Mouse (Mus musculus) hindbrain, embryonic 16.5 days (tissue): Measurements from ENCODE around the gene Pip4k2a. TPM values are rescaled to one million over a fixed set of nuclear protein-coding genes. Genes with fewer than 3 reads are reported as not detected.
A peak's percentile ranks its signal among the peaks of the same experiment; 100 is the strongest.

Experiments used
- ATAC-seq: fragments of 200-750 bp; cut with Nextera tagmentation; 2 replicates; pipeline ENCODE4 v1.8.0; 2017; ENCODE audit warnings: moderate TSS enrichment, moderate library complexity
- H3K27ac ChIP-seq: fragments of 300-500 bp; sonication (generic); 2 replicates; pipeline ENCODE4 v1.5.1; 2014; ENCODE audit warnings: low read depth, mild to moderate bottlenecking, control low read depth, low read length, moderate library complexity
- H3K27me3 ChIP-seq: fragments of 300-500 bp; sonication (generic); replicated peaks from 2 replicates; pipeline ENCODE4 v1.6.1; 2014; ENCODE audit warnings: low read length; ENCODE audit not compliant: control insufficient read depth, insufficient read depth
- H3K36me3 ChIP-seq: fragments of 300-500 bp; sonication (generic); 2 replicates; pipeline ENCODE4 v1.6.1; 2014; ENCODE audit warnings: mild to moderate bottlenecking, low read length, moderate library complexity, mixed read lengths; ENCODE audit not compliant: control insufficient read depth, insufficient read depth
- H3K4me1 ChIP-seq: fragments of 300-500 bp; sonication (generic); 2 replicates; pipeline ENCODE4 v1.6.1; 2014; ENCODE audit warnings: low read depth, low read length; ENCODE audit not compliant: control insufficient read depth, insufficient read depth
- H3K4me2 ChIP-seq: fragments of 300-500 bp; sonication (generic); 2 replicates; pipeline ENCODE4 v1.6.1; 2014; ENCODE audit warnings: mild to moderate bottlenecking, low read length, control low read depth, moderate library complexity
- H3K4me3 ChIP-seq: fragments of 300-500 bp; sonication (generic); 2 replicates; pipeline ENCODE4 v1.5.1; 2014; ENCODE audit warnings: mild to moderate bottlenecking, low read length, control low read depth, moderate library complexity
- H3K9ac ChIP-seq: fragments of 300-500 bp; sonication (generic); 2 replicates; pipeline ENCODE4 v1.6.1; 2014; ENCODE audit warnings: low read depth, mild to moderate bottlenecking, control low read depth, low read length, moderate library complexity
- H3K9me3 ChIP-seq: fragments of 300-500 bp; sonication (generic); 2 replicates; pipeline ENCODE4 v1.6.1; 2014; ENCODE audit warnings: mild to moderate bottlenecking, low read length, moderate library complexity; ENCODE audit not compliant: control insufficient read depth
- WGBS: fragments of 180-500 bp; shearing (Covaris S2); extraction: QIAGEN DNeasy Blood & Tissue Kit; methylation state at CpG from one replicate; pipeline ENCODE4 v1.1.7; 2014; 5-methylcytosine and 5-hydroxymethylcytosine counted together
- polyA plus RNA-seq: library from polyadenylated mRNA; unstranded; fragments of >200 nt; fragmentation: Nextera tagmentation; extraction: Ambion mirVana; gene quantifications from 2 replicates; pipeline ENCODE4 v1.2.1, GENCODE M21; 2015

Gene Pip4k2a
- polyA plus RNA-seq, 1 experiment from 2014 or later = 10.2 TPM

DNA sequence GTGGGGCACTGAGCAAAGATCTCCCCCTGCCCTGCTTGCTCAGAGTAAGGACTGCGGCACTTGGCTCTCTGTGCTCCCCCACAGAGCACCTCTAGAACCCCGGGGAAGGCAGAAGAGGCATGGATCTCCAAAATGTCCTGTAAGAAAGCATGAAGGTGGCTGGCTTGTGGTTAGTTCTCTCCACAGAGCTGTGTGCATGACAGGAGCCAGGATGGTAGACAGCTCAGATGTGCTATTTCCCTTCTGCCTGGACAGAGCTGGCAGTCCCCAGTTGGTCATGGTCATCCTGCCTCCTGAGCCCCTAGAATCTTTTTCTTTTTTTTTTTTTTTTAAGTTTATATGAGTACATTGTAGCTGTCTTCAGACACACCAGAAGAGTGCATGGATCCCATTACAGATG lies 27.5 kb downstream of the Pip4k2a start:
- H3K27ac ChIP-seq = no peak overlapping the region
- ATAC-seq = no peak
- H3K36me3 ChIP-seq = no peaks in the 10 kb centered on the region
- 82% methylated on average over 2 of the region's 2 CpGs for WGBS
- H3K9ac ChIP-seq = no peak overlapping the region
- no peaks in the 10 kb centered on the region for H3K27me3 ChIP-seq
- no peak overlapping the region for H3K4me2 ChIP-seq
- H3K4me3 ChIP-seq = no peak overlapping the region
- peaks cover 5% of the 10 kb centered on the region; the same call in 1 of the 2 replicates for H3K9me3 ChIP-seq
- no peaks in the 10 kb centered on the region for H3K4me1 ChIP-seq

DNA sequence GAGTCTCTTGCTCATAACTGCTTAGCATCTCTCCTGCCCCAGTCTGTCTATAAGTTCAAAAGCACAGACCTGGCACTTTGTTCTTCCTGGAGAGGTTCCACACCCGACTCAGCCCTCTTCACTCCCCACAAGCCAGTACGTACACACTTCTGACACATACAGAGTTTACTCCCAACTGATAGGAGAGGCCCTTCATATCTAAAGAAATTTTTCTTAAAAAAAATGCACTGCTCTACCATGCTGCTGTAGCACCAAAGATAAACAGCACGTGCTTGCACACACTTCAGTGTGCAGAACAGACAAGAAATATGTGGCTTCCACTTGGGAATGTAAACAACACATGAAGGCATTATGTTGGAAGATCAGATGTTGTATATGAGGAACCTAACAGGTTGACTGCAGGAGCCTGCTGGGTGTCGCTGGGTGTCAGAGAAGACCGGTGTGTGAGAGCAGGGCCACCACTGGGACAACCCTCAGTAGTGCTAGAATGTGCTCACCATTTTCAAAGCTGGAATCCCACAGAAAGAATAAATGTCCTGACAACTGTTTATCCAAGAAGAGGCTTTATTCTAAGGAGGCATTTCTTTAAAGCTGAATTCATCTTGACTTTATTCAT lies 28.8 kb downstream of the Pip4k2a start:
- 82% methylated on average over 5 of the region's 5 CpGs for WGBS
- H3K4me2 ChIP-seq = no peak overlapping the region
- H3K27me3 ChIP-seq = no peaks in the 10 kb centered on the region
- H3K36me3 ChIP-seq = no peaks in the 10 kb centered on the region
- H3K9me3 ChIP-seq = peaks cover 5% of the 10 kb centered on the region; the same call in 1 of the 2 replicates
- no peak overlapping the region for H3K9ac ChIP-seq
- H3K4me3 ChIP-seq = no peak overlapping the region
- no peaks in the 10 kb centered on the region for H3K4me1 ChIP-seq
- H3K27ac ChIP-seq = no peak overlapping the region
- no peak; the same call in 1 of the 2 replicates for ATAC-seq

- H3K9me3 ChIP-seq = peaks cover under 1% of the 10 kb centered on the region; the same call in 1 of the 2 replicates
- H3K4me2 ChIP-seq = no peak overlapping the region
- no peak overlapping the region for H3K27ac ChIP-seq
- WGBS = 88% methylated on average over 5 of the region's 5 CpGs
- no peak overlapping the region for H3K4me3 ChIP-seq
- no peaks in the 10 kb centered on the region for H3K36me3 ChIP-seq
- no peaks in the 10 kb centered on the region for H3K4me1 ChIP-seq
- no peak for ATAC-seq
- H3K27me3 ChIP-seq = no peaks in the 10 kb centered on the region
- H3K9ac ChIP-seq = no peak overlapping the region
Observed at GRCm38 (mm10) chr2:18967451-18968063, 30.4 kb downstream of the Pip4k2a start.

- Histone ChIP-seq H3K4me3 (no peak overlapping the region), H3K4me2 (no peak overlapping the region), H3K27ac (no peak overlapping the region), H3K36me3 (no peaks in the 10 kb centered on the region), H3K9ac (no peak overlapping the region), H3K27me3 (no peaks in the 10 kb centered on the region), H3K9me3 (no peaks in the 10 kb centered on the region), H3K4me1 (no peaks in the 10 kb centered on the region)
- ATAC-seq = no peak
- WGBS = 90% methylated on average over 5 of the region's 5 CpGs
Observed at GRCm38 (mm10) chr2:18966566-18966965, 31.4 kb downstream of the Pip4k2a start.

- ATAC-seq = no peak
- no peaks in the 10 kb centered on the region for H3K9me3 ChIP-seq
- no peaks in the 10 kb centered on the region for H3K4me1 ChIP-seq
- H3K36me3 ChIP-seq = no peaks in the 10 kb centered on the region
- no peak overlapping the region for H3K4me3 ChIP-seq
- no peaks in the 10 kb centered on the region for H3K27me3 ChIP-seq
- H3K27ac ChIP-seq = no peak overlapping the region
- WGBS = 95% methylated on average over 2 of the region's 2 CpGs
- H3K4me2 ChIP-seq = no peak overlapping the region
- H3K9ac ChIP-seq = no peak overlapping the region
Observed at GRCm38 (mm10) chr2:18965950-18966349, 32.0 kb downstream of the Pip4k2a start.

GRCm38 (mm10) chr2:18965108-18965507 lies 32.8 kb downstream of the Pip4k2a start:
- no peaks in the 10 kb centered on the region for H3K4me1 ChIP-seq
- no peaks in the 10 kb centered on the region for H3K36me3 ChIP-seq
- no peak for ATAC-seq
- no peak overlapping the region for H3K27ac ChIP-seq
- H3K4me2 ChIP-seq = no peak overlapping the region
- H3K9me3 ChIP-seq = no peaks in the 10 kb centered on the region
- H3K4me3 ChIP-seq = no peak overlapping the region
- 80% methylated on average over 3 of the region's 3 CpGs for WGBS
- H3K9ac ChIP-seq = no peak overlapping the region
- no peaks in the 10 kb centered on the region for H3K27me3 ChIP-seq

- Histone ChIP-seq H3K4me1 (no peaks in the 10 kb centered on the region), H3K27me3 (no peaks in the 10 kb centered on the region), H3K36me3 (no peaks in the 10 kb centered on the region), H3K9me3 (no peaks in the 10 kb centered on the region), H3K27ac (no peak overlapping the region), H3K9ac (no peak overlapping the region), H3K4me2 (no peak overlapping the region), H3K4me3 (no peak overlapping the region)
- ATAC-seq = no peak
- 74% methylated on average over 13 of the region's 13 CpGs for WGBS
Observed at GRCm38 (mm10) chr2:18963286-18964040, 34.5 kb downstream of the Pip4k2a start.

DNA sequence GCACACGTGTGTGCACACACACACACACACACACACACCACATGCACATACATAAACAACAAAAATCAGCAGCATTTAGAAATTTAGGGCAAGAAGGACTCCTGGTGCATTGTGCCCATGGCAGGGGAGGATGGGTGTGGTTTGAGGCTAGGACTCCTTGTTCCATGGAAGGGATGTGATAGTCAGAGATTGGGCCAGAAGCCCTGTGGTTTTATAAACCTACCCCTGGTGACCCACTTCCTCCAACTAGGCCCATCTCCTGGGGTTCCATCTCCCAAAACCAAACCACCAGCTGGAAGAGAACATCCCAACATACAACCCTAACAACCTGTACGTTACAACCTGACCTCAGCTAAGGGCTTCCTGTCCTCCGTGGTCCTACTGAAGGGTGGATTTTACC lies 35.4 kb downstream of the Pip4k2a start:
- Histone ChIP-seq H3K36me3 (no peaks in the 10 kb centered on the region), H3K9ac (no peak overlapping the region), H3K4me3 (no peak overlapping the region), H3K4me1 (no peaks in the 10 kb centered on the region), H3K9me3 (no peaks in the 10 kb centered on the region), H3K4me2 (no peak overlapping the region), H3K27me3 (no peaks in the 10 kb centered on the region), H3K27ac (no peak overlapping the region)
- ATAC-seq = no peak
- WGBS = 88% methylated on average over 3 of the region's 3 CpGs

DNA sequence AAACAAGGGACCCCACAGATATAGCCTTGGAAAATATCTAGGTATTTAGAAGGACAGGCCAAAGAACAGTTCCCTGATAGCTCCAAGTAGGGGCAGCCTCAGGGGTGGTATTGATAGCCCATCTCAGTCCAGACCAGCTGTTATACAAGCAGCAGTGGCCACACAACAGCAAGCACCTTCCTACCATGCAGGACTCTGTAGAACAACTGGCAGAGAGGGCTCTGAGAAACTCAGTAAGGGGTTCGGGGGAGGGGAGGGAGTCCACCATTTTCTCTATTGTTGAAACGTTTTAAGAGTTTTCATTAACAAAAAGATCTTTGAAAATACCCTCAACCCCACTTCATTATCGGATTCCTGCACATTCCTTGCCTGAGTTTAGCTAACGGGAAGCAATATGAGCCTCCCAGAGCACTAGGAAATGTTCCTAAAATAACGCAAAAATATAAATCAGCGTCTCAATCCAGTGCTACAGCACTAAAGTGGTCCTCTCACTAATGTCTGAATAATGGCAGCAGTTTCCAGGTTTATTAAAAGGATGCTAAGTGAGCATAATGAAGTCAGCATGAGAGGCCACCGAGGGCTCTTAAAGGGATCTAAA lies 37.5 kb downstream of the Pip4k2a start:
- H3K4me1 ChIP-seq = no peaks in the 10 kb centered on the region
- 0 out of 2 replicates have a peak, but pooled peaks have one; percentile 11 for ATAC-seq
- no peaks in the 10 kb centered on the region for H3K36me3 ChIP-seq
- no peaks in the 10 kb centered on the region for H3K9me3 ChIP-seq
- no peak overlapping the region for H3K27ac ChIP-seq
- no peak overlapping the region for H3K4me3 ChIP-seq
- no peak overlapping the region for H3K4me2 ChIP-seq
- 44% methylated on average over 7 of the region's 7 CpGs for WGBS
- H3K9ac ChIP-seq = no peak overlapping the region
- no peaks in the 10 kb centered on the region for H3K27me3 ChIP-seq
